Mouse (Mus musculus) kidney, adult 9 months (tissue): ENCODE data around the gene Slc9b1.
A peak's percentile ranks its signal among the peaks of the same experiment; 100 is the strongest.

Source experiments
- DNase-seq: peaks from one replicate; pipeline ENCODE4 v3.0.0; 2022

Gene Slc9b1

GRCm38 (mm10) chr3:135395085-135395484 lies 47.3 kb downstream of the Slc9b1 start:
- DNase-seq: peak; percentile 27

GRCm38 (mm10) chr3:135396081-135396480 lies 48.3 kb downstream of the Slc9b1 start:
- peak; percentile 89 for DNase-seq

GRCm38 (mm10) chr3:135397112-135397511 lies 49.3 kb downstream of the Slc9b1 start:
- DNase-seq: no peak

GRCm38 (mm10) chr3:135402201-135402658 lies 54.4 kb downstream of the Slc9b1 start:
- DNase-seq: peak; percentile 88

- DNase-seq: no peak
Measured at GRCm38 (mm10) chr3:135403211-135403610, 55.4 kb downstream of the Slc9b1 start.

- DNase-seq: no peak
Measured at GRCm38 (mm10) chr3:135403856-135404255, 56.0 kb downstream of the Slc9b1 start.

- DNase-seq: no peak
Measured at GRCm38 (mm10) chr3:135404599-135404998, 56.8 kb downstream of the Slc9b1 start.

GRCm38 (mm10) chr3:135407351-135407750 lies 59.5 kb downstream of the Slc9b1 start:
- no peak for DNase-seq

- DNase-seq: no peak
Measured at GRCm38 (mm10) chr3:135409219-135409618, 61.4 kb downstream of the Slc9b1 start.

- no peak for DNase-seq
Measured at GRCm38 (mm10) chr3:135411056-135411455, 63.2 kb downstream of the Slc9b1 start.

GRCm38 (mm10) chr3:135411824-135412223 lies 64.0 kb downstream of the Slc9b1 start:
- DNase-seq: no peak

- DNase-seq: no peak
Measured at GRCm38 (mm10) chr3:135417245-135417644, 69.4 kb downstream of the Slc9b1 start.

GRCm38 (mm10) chr3:135417799-135418198 lies 70.0 kb downstream of the Slc9b1 start:
- DNase-seq: no peak

- DNase-seq: no peak
Measured at GRCm38 (mm10) chr3:135420542-135421309, 72.9 kb downstream of the Slc9b1 start.

- no peak for DNase-seq
Measured at GRCm38 (mm10) chr3:135421310-135421594, 73.4 kb downstream of the Slc9b1 start.

GRCm38 (mm10) chr3:135422232-135422855 lies 74.5 kb downstream of the Slc9b1 start:
- DNase-seq: no peak

- DNase-seq: peak; percentile 85
Measured at GRCm38 (mm10) chr3:135422856-135423607, 75.2 kb downstream of the Slc9b1 start.

GRCm38 (mm10) chr3:135423608-135424212 lies 75.9 kb downstream of the Slc9b1 start, which contains the start of gene Cisd2:
Gene Cisd2, minus strand, starts transcription at chr3:135423925.
- DNase-seq: peak; percentile 66

- no peak for DNase-seq
Measured at GRCm38 (mm10) chr3:135436901-135437616, 89.2 kb downstream of the Slc9b1 start.

GRCm38 (mm10) chr3:135437758-135438495 lies 90.1 kb downstream of the Slc9b1 start, which contains the start of gene Ube2d3:
Gene Ube2d3, plus strand, starts transcription at chr3:135438149.
- DNase-seq: peak; percentile 99

- DNase-seq: peak; percentile 94
Measured at GRCm38 (mm10) chr3:135438531-135438912, 90.7 kb downstream of the Slc9b1 start.
